Mouse (Mus musculus) ES-Bruce4 (cell line): ENCODE measurements around the gene Cyp1a2.

Experiments
- CTCF ChIP-seq: IDR thresholded peaks from one replicate; pipeline ENCODE4 v1.8.1; 2011; ENCODE audit warnings: low read depth, low read length
- EP300 ChIP-seq: IDR thresholded peaks from 2 replicates; pipeline ENCODE4 v1.6.1; 2011; ENCODE audit warnings: low read depth, low read length; ENCODE audit not compliant: insufficient read depth
- POLR2A ChIP-seq: IDR thresholded peaks from one replicate; pipeline ENCODE4 v1.8.1; 2011; ENCODE audit warnings: low read length; ENCODE audit not compliant: insufficient read depth

- TF ChIP-seq CTCF = no peak
- no peak for TF ChIP-seq POLR2A
- TF ChIP-seq EP300 = no peak
Measured at GRCm38 (mm10) chr9:57683520-57683919, at the start of gene Cyp1a2.
